Mouse (Mus musculus): ENCODE measurements around the gene Mta1.

DNA sequence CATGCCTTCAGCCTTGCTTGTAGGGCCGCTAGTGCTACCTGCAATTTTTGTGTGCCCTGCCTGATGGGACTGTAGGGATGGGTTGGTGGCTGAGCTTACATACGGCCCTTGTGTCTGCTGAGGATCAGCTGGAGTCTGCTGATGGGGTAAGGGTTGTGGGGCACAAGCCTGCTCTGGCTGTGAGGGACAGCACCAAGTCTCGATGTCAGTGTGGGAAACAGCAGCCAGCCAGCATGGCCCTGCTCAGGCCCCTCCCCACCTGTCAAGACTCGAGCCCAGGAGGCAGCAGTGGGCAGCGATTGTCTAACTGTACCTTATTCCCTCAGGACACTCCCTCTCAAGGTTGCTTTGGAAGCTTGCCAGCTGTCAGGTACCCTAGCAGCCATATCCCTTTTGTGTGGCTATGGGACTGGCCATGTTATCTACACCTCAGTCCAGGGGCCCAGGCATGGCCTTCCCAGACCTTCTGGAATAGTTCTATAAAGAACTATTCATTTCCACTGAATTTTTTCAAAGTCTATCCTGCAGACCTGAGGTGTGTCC lies 35.9 kb downstream of the Mta1 start:
- TF ChIP-seq CTCF (conservative IDR thresholded peaks at IDR 0.05; ENCODE audit: low read length) (no peak), POU5F1 (IDR thresholded peaks at IDR 0.05; ENCODE audit: borderline replicate concordance, low read length) (no peak), NANOG (IDR thresholded peaks at IDR 0.05; ENCODE audit: borderline replicate concordance, low read length) (no peak)
